Mouse (Mus musculus) spleen, adult 2 months (tissue): Measurements from ENCODE around the gene Ror2.

ENCODE experiments used
- CTCF ChIP-seq: fragments of 200-500 bp; IDR thresholded peaks from 2 replicates; pipeline ENCODE4 v1.5.1; 2011; ENCODE audit warnings: mild to moderate bottlenecking, inconsistent platforms; ENCODE audit not compliant: insufficient read depth, insufficient read length, insufficient replicate concordance; ENCODE audit errors: extremely low read depth
- POLR2A ChIP-seq: fragments of 200-500 bp; IDR thresholded peaks from 2 replicates; pipeline ENCODE4 v1.6.1; 2011; ENCODE audit warnings: low read depth, low read length, inconsistent platforms

GRCm38 (mm10) chr13:53109560-53110248, 176.2 kb downstream of the Ror2 start:
- TF ChIP-seq CTCF (peak; percentile 81; the same call in 1 of the 2 replicates), POLR2A (no peak)
